Mouse (Mus musculus): ENCODE data around the gene Hdac5. TPM values are rescaled to one million over a fixed set of nuclear protein-coding genes. Genes with fewer than 3 reads are reported as not detected.
A peak's percentile ranks its signal among the peaks of the same experiment; 100 is the strongest.

The Hdac5 gene
- total and polyA plus RNA-seq, 2 experiments, result 15.9 to 38.2 TPM

- H3K9ac ChIP-seq (ENCODE audit: low read depth, low read length), result peak overlapping the region; percentile 48; the same call in 1 of the 2 replicates
- WGBS, result 23% methylated on average over 5 of the region's 5 CpGs
- no peaks in the 10 kb centered on the region for H3K36me3 ChIP-seq (ENCODE audit: control insufficient read depth, insufficient read depth, low read length)
- peak; percentile 63 for DNase-seq (ENCODE audit: extremely low read depth, low read depth, low spot score)
- TF ChIP-seq POLR2A (IDR thresholded peaks at IDR 0.05; ENCODE audit: extremely low read depth, insufficient read depth, low read length) (no peak), CTCF (IDR thresholded peaks at IDR 0.05; ENCODE audit: low read depth, low read length) (no peak)
- H3K79me2 ChIP-seq (ENCODE audit: control insufficient read depth, insufficient read depth, low read length), result peaks cover 48% of the 10 kb centered on the region
- no peak overlapping the region for H3K4me3 ChIP-seq (ENCODE audit: insufficient read depth, low read depth, low read length)
- no peaks in the 10 kb centered on the region for H3K27me3 ChIP-seq (ENCODE audit: control insufficient read depth, insufficient read depth, low read length)
- peaks cover 30% of the 10 kb centered on the region for H3K4me1 ChIP-seq (ENCODE audit: control insufficient read depth, insufficient read depth, low read length)
- 0 out of 2 replicates have a peak overlapping the region, but pooled peaks have one; percentile 5 for H3K27ac ChIP-seq (replicated peaks; ENCODE audit: insufficient read depth, low read depth, low read length)
Measured at GRCm38 (mm10) chr11:102225221-102225620, 4.7 kb downstream of the Hdac5 start.

GRCm38 (mm10) chr11:102224686-102225085, 5.3 kb downstream of the Hdac5 start:
- peaks cover 46% of the 10 kb centered on the region for H3K79me2 ChIP-seq (ENCODE audit: control insufficient read depth, insufficient read depth, low read length)
- no peak for TF ChIP-seq POLR2A (IDR thresholded peaks at IDR 0.05; ENCODE audit: extremely low read depth, insufficient read depth, low read length)
- TF ChIP-seq CTCF (IDR thresholded peaks at IDR 0.05; ENCODE audit: low read depth, low read length), result no peak
- peaks cover 35% of the 10 kb centered on the region for H3K4me1 ChIP-seq (ENCODE audit: control insufficient read depth, insufficient read depth, low read length)
- no peaks in the 10 kb centered on the region for H3K36me3 ChIP-seq (ENCODE audit: control insufficient read depth, insufficient read depth, low read length)
- peak; percentile 47 for DNase-seq (ENCODE audit: extremely low read depth, low read depth, low spot score)
- WGBS, result 37% methylated on average over 22 of the region's 22 CpGs
- H3K27ac ChIP-seq (replicated peaks; ENCODE audit: insufficient read depth, low read depth, low read length), result no peak overlapping the region
- peak overlapping the region; percentile 48 for H3K9ac ChIP-seq (ENCODE audit: low read depth, low read length)
- H3K4me3 ChIP-seq (ENCODE audit: insufficient read depth, low read depth, low read length), result peak overlapping the region; percentile 46; the same call in 1 of the 2 replicates
- no peaks in the 10 kb centered on the region for H3K27me3 ChIP-seq (ENCODE audit: control insufficient read depth, insufficient read depth, low read length)

DNA sequence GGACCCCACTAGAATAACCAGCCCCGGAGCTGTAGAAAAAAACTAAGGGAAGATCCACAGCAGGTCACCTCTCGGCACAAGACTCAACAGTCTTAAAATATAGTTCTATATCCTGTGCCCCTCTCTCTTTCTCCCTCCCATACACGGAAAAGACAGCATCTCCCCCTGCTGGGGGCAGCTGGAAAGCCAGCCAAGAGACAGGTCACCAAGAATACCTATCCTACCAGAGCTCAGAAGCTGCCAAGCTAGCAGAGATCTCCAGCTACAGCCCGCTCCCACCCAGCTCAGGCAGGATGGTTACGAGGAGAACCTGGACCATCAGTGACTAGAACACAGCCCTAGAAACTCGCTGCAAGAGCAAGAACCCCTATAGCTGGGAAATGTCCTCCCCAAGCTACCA, 6.8 kb downstream of the Hdac5 start:
- Histone ChIP-seq H3K27ac (replicated peaks; ENCODE audit: insufficient read depth, low read depth, low read length) (no peak overlapping the region), H3K4me1 (ENCODE audit: control insufficient read depth, insufficient read depth, low read length) (peaks cover 38% of the 10 kb centered on the region), H3K9ac (ENCODE audit: low read depth, low read length) (no peak overlapping the region), H3K4me3 (ENCODE audit: insufficient read depth, low read depth, low read length) (no peak overlapping the region), H3K36me3 (ENCODE audit: control insufficient read depth, insufficient read depth, low read length) (no peaks in the 10 kb centered on the region), H3K27me3 (ENCODE audit: control insufficient read depth, insufficient read depth, low read length) (no peaks in the 10 kb centered on the region), H3K79me2 (ENCODE audit: control insufficient read depth, insufficient read depth, low read length) (peaks cover 31% of the 10 kb centered on the region)
- no peak for DNase-seq (ENCODE audit: extremely low read depth, low read depth, low spot score)
- TF ChIP-seq POLR2A (IDR thresholded peaks at IDR 0.05; ENCODE audit: extremely low read depth, insufficient read depth, low read length) (no peak), CTCF (IDR thresholded peaks at IDR 0.05; ENCODE audit: low read depth, low read length) (peak; percentile 48; the same call in 1 of the 2 replicates)
- WGBS, result 65% methylated on average over 6 of the region's 6 CpGs

GRCm38 (mm10) chr11:102221954-102222351, 8.0 kb downstream of the Hdac5 start:
- H3K4me3 ChIP-seq (ENCODE audit: insufficient read depth, low read depth, low read length), result no peak overlapping the region
- peak; percentile 78 for DNase-seq (ENCODE audit: extremely low read depth, low read depth, low spot score)
- peaks cover 23% of the 10 kb centered on the region; the same call in 1 of the 2 replicates for H3K79me2 ChIP-seq (ENCODE audit: control insufficient read depth, insufficient read depth, low read length)
- no peaks in the 10 kb centered on the region for H3K27me3 ChIP-seq (ENCODE audit: control insufficient read depth, insufficient read depth, low read length)
- H3K36me3 ChIP-seq (ENCODE audit: control insufficient read depth, insufficient read depth, low read length), result no peaks in the 10 kb centered on the region
- H3K4me1 ChIP-seq (ENCODE audit: control insufficient read depth, insufficient read depth, low read length), result peaks cover 48% of the 10 kb centered on the region
- WGBS, result 34% methylated on average over 8 of the region's 8 CpGs
- H3K9ac ChIP-seq (ENCODE audit: low read depth, low read length), result no peak overlapping the region
- TF ChIP-seq POLR2A (IDR thresholded peaks at IDR 0.05; ENCODE audit: extremely low read depth, insufficient read depth, low read length) (no peak), CTCF (IDR thresholded peaks at IDR 0.05; ENCODE audit: low read depth, low read length) (no peak)
- H3K27ac ChIP-seq (replicated peaks; ENCODE audit: insufficient read depth, low read depth, low read length), result peak overlapping the region; percentile 29

- Histone ChIP-seq H3K27me3 (ENCODE audit: control insufficient read depth, insufficient read depth, low read length) (no peaks in the 10 kb centered on the region), H3K27ac (replicated peaks; ENCODE audit: insufficient read depth, low read depth, low read length) (peak overlapping the region; percentile 29), H3K4me1 (ENCODE audit: control insufficient read depth, insufficient read depth, low read length) (peaks cover 50% of the 10 kb centered on the region), H3K9ac (ENCODE audit: low read depth, low read length) (no peak overlapping the region), H3K79me2 (ENCODE audit: control insufficient read depth, insufficient read depth, low read length) (peaks cover 18% of the 10 kb centered on the region; the same call in 1 of the 2 replicates), H3K36me3 (ENCODE audit: control insufficient read depth, insufficient read depth, low read length) (no peaks in the 10 kb centered on the region), H3K4me3 (ENCODE audit: insufficient read depth, low read depth, low read length) (no peak overlapping the region)
- 78% methylated on average over 8 of the region's 8 CpGs for WGBS
- DNase-seq (ENCODE audit: extremely low read depth, low read depth, low spot score), result no peak
- TF ChIP-seq POLR2A (IDR thresholded peaks at IDR 0.05; ENCODE audit: extremely low read depth, insufficient read depth, low read length) (no peak), CTCF (IDR thresholded peaks at IDR 0.05; ENCODE audit: low read depth, low read length) (no peak)
Measured at GRCm38 (mm10) chr11:102221243-102221953, 8.6 kb downstream of the Hdac5 start.

DNA sequence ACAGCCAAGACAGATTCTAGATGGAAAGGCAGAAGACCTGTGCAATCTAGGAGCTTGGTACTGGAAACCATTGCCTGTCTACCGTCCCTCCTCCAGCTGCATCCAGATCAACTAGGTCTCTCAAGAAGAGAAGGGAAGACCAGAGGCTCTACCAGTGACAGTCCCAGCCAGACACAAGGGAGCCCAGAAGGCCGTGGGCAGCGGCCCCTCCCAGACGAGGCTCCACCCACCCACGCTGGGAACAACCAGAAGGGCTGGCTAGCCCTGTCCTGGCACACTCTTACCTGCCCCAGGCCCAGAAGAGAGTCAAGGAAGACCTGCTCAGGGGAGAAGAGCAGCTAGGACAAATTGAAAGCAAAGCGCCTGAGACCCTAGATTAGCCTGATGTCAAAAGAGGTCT, 9.5 kb downstream of the Hdac5 start:
- WGBS, result 41% methylated on average over 6 of the region's 6 CpGs

More for the DNA sequence above, 9.5 kb downstream of the Hdac5 start:
- TF ChIP-seq CTCF (IDR thresholded peaks at IDR 0.05; ENCODE audit: low read depth, low read length) (no peak), POLR2A (IDR thresholded peaks at IDR 0.05; ENCODE audit: extremely low read depth, insufficient read depth, low read length) (no peak)
- peaks cover 58% of the 10 kb centered on the region for H3K4me1 ChIP-seq (ENCODE audit: control insufficient read depth, insufficient read depth, low read length)
- peaks cover 17% of the 10 kb centered on the region; the same call in 1 of the 2 replicates for H3K79me2 ChIP-seq (ENCODE audit: control insufficient read depth, insufficient read depth, low read length)
- no peak overlapping the region for H3K9ac ChIP-seq (ENCODE audit: low read depth, low read length)
- no peaks in the 10 kb centered on the region for H3K27me3 ChIP-seq (ENCODE audit: control insufficient read depth, insufficient read depth, low read length)
- DNase-seq (ENCODE audit: extremely low read depth, low read depth, low spot score), result peak; percentile 19
- H3K4me3 ChIP-seq (ENCODE audit: insufficient read depth, low read depth, low read length), result no peak overlapping the region
- H3K36me3 ChIP-seq (ENCODE audit: control insufficient read depth, insufficient read depth, low read length), result no peaks in the 10 kb centered on the region
- H3K27ac ChIP-seq (replicated peaks; ENCODE audit: insufficient read depth, low read depth, low read length), result peak overlapping the region; percentile 91

Measured in liver, adult 2 months (tissue).